Mouse (Mus musculus): ENCODE measurements at regions not wholly inside any gene's neighbourhood (a gene's known extent, or its start where the extent isn't known, plus 50 kb on each side); places are given as distances from the start of the nearest gene placed in this dataset.

GRCm38 (mm10) chr2:167878255-167878865 is 53.5 kb upstream of the Ptpn1 start:
- DNase-seq (ENCODE audit: low spot score), result no peak

GRCm38 (mm10) chr2:167877254-167877870 is 54.5 kb upstream of the Ptpn1 start:
- DNase-seq (ENCODE audit: low spot score), result no peak

GRCm38 (mm10) chr2:167872507-167872906 is 59.4 kb upstream of the Ptpn1 start:
- no peak for DNase-seq (ENCODE audit: low spot score)

- no peak for DNase-seq (ENCODE audit: low spot score)
Measured at GRCm38 (mm10) chr2:167870153-167870552, 61.7 kb upstream of the Ptpn1 start.

GRCm38 (mm10) chr2:167866751-167867150 is 65.1 kb upstream of the Ptpn1 start:
- peak; percentile 79 for DNase-seq (ENCODE audit: low spot score)

- DNase-seq (ENCODE audit: low spot score), result no peak
Measured at GRCm38 (mm10) chr2:167865525-167865924, 66.3 kb upstream of the Ptpn1 start.

GRCm38 (mm10) chr2:167864672-167865071 is 67.2 kb upstream of the Ptpn1 start:
- DNase-seq (ENCODE audit: low spot score), result no peak

GRCm38 (mm10) chr2:167864228-167864627 is 67.6 kb upstream of the Ptpn1 start:
- DNase-seq (ENCODE audit: low spot score), result no peak

GRCm38 (mm10) chr2:167863616-167864015 is 68.2 kb upstream of the Ptpn1 start:
- DNase-seq (ENCODE audit: low spot score), result no peak

- no peak for DNase-seq (ENCODE audit: low spot score)
Measured at GRCm38 (mm10) chr2:167861178-167861520, 70.7 kb upstream of the Ptpn1 start.

- DNase-seq (ENCODE audit: low spot score), result peak; percentile 92
Measured at GRCm38 (mm10) chr2:167860457-167861177, 71.2 kb upstream of the Ptpn1 start.

- peak; percentile 45 for DNase-seq (ENCODE audit: low spot score)
Measured at GRCm38 (mm10) chr2:167859575-167859974, 72.3 kb upstream of the Ptpn1 start.

- no peak for DNase-seq (ENCODE audit: low spot score)
Measured at GRCm38 (mm10) chr2:167858346-167858745, 73.5 kb upstream of the Ptpn1 start.

- no peak for DNase-seq (ENCODE audit: low spot score)
Measured at GRCm38 (mm10) chr2:167857911-167858310, 73.9 kb upstream of the Ptpn1 start.

GRCm38 (mm10) chr2:167856920-167857475 is 74.9 kb upstream of the Ptpn1 start:
- DNase-seq (ENCODE audit: low spot score), result no peak

- DNase-seq (ENCODE audit: low spot score), result no peak
Measured at GRCm38 (mm10) chr2:167856020-167856419, 75.8 kb upstream of the Ptpn1 start.

- DNase-seq (ENCODE audit: low spot score), result peak; percentile 30
Measured at GRCm38 (mm10) chr2:167854060-167854459, 77.8 kb upstream of the Ptpn1 start.

GRCm38 (mm10) chr2:167853411-167853821 is 78.4 kb upstream of the Ptpn1 start:
- peak; percentile 24 for DNase-seq (ENCODE audit: low spot score)

- no peak for DNase-seq (ENCODE audit: low spot score)
Measured at GRCm38 (mm10) chr2:167852582-167852981, 79.3 kb upstream of the Ptpn1 start.

GRCm38 (mm10) chr2:167851216-167851896 is 80.5 kb upstream of the Ptpn1 start:
- DNase-seq (ENCODE audit: low spot score), result peak; percentile 58

GRCm38 (mm10) chr2:167849999-167850552 is 81.8 kb upstream of the Ptpn1 start:
- DNase-seq (ENCODE audit: low spot score), result no peak

Data from MN1 (cell line).